Mouse (Mus musculus) forebrain, embryonic 11.5 days (tissue): ENCODE measurements at regions not wholly inside any gene's neighbourhood (a gene's known extent, or its start where the extent isn't known, plus 50 kb on each side); places are given as distances from the start of the nearest gene placed in this dataset.

ENCODE experiments used
- ATAC-seq: fragments of 200-750 bp; cut with Nextera tagmentation; replicated peaks from 2 replicates; pipeline ENCODE4 v1.8.0; 2017; ENCODE audit warnings: moderate TSS enrichment; ENCODE audit not compliant: low FRiP score
- DNase-seq: peaks from one replicate; pipeline ENCODE4 v3.0.0-alpha.2; 2017; ENCODE audit warnings: low spot score
- H3K27ac ChIP-seq: fragments of 300-500 bp; sonication (generic); 2 replicates; pipeline ENCODE4 v1.5.1; 2014; ENCODE audit warnings: low read depth, low read length
- H3K27me3 ChIP-seq: fragments of 300-500 bp; sonication (generic); 2 replicates; pipeline ENCODE4 v1.6.1; 2014; ENCODE audit warnings: mild to moderate bottlenecking, low read length, mixed read lengths; ENCODE audit not compliant: control insufficient read depth, insufficient read depth
- H3K36me3 ChIP-seq: fragments of 300-500 bp; sonication (generic); 2 replicates; pipeline ENCODE4 v1.6.1; 2014; ENCODE audit warnings: mild to moderate bottlenecking, low read length, moderate library complexity, mixed read lengths; ENCODE audit not compliant: control insufficient read depth, insufficient read depth
- H3K4me1 ChIP-seq: fragments of 300-500 bp; sonication (generic); replicated peaks from 2 replicates; pipeline ENCODE4 v1.6.1; 2014; ENCODE audit warnings: low read length, mixed read lengths; ENCODE audit not compliant: control insufficient read depth, insufficient read depth
- H3K4me2 ChIP-seq: fragments of 300-500 bp; sonication (generic); 2 replicates; pipeline ENCODE4 v1.6.1; 2014; ENCODE audit warnings: low read depth, mild to moderate bottlenecking, low read length, moderate library complexity, mixed read lengths; ENCODE audit not compliant: severe bottlenecking
- H3K4me3 ChIP-seq: fragments of 300-500 bp; sonication (generic); 2 replicates; pipeline ENCODE4 v1.5.1; 2014; ENCODE audit warnings: low read depth, low read length
- H3K9ac ChIP-seq: fragments of 300-500 bp; sonication (generic); 2 replicates; pipeline ENCODE4 v1.6.1; 2014; ENCODE audit warnings: low read length
- H3K9me3 ChIP-seq: fragments of 300-500 bp; sonication (generic); 2 replicates; pipeline ENCODE4 v1.6.1; 2016; ENCODE audit warnings: low read length, mixed read lengths; ENCODE audit not compliant: control insufficient read depth
- WGBS: fragments of 180-500 bp; shearing (Covaris S2); extraction: QIAGEN DNeasy Blood & Tissue Kit; methylation state at CpG from one replicate; pipeline ENCODE4 v1.1.7; 2014; 5-methylcytosine and 5-hydroxymethylcytosine counted together

- no peak for ATAC-seq
- 73% methylated on average over 10 of the region's 10 CpGs for WGBS
- Histone ChIP-seq H3K4me2 (no peak overlapping the region), H3K36me3 (no peaks in the 10 kb centered on the region), H3K9ac (no peak overlapping the region), H3K27ac (no peak overlapping the region), H3K4me3 (no peak overlapping the region), H3K9me3 (no peaks in the 10 kb centered on the region), H3K27me3 (no peaks in the 10 kb centered on the region), H3K4me1 (no peaks in the 10 kb centered on the region; the same call in 1 of the 2 replicates)
- no peak for DNase-seq
Observed at GRCm38 (mm10) chr7:72751501-72751917, 445.1 kb upstream of the Mctp2 start.

GRCm38 (mm10) chr7:72753053-72753559, 446.7 kb upstream of the Mctp2 start:
- ATAC-seq (no peak), DNase-seq (no peak)
- no peaks in the 10 kb centered on the region for H3K36me3 ChIP-seq
- no peak overlapping the region for H3K4me2 ChIP-seq
- H3K4me3 ChIP-seq = no peak overlapping the region
- H3K4me1 ChIP-seq = no peaks in the 10 kb centered on the region; the same call in 1 of the 2 replicates
- H3K27ac ChIP-seq = no peak overlapping the region
- no peaks in the 10 kb centered on the region for H3K9me3 ChIP-seq
- no peak overlapping the region for H3K9ac ChIP-seq
- 43% methylated on average over 3 of the region's 3 CpGs for WGBS
- no peaks in the 10 kb centered on the region for H3K27me3 ChIP-seq

GRCm38 (mm10) chr7:72762711-72763110, 456.3 kb upstream of the Mctp2 start:
- no peak overlapping the region for H3K27ac ChIP-seq
- H3K4me2 ChIP-seq = no peak overlapping the region
- H3K36me3 ChIP-seq = no peaks in the 10 kb centered on the region
- DNase-seq (no peak), ATAC-seq (no peak)
- H3K27me3 ChIP-seq = no peaks in the 10 kb centered on the region
- no peak overlapping the region for H3K4me3 ChIP-seq
- 78% methylated on average over 1 of the region's 1 CpGs for WGBS
- no peaks in the 10 kb centered on the region for H3K9me3 ChIP-seq
- no peak overlapping the region for H3K9ac ChIP-seq
- H3K4me1 ChIP-seq = no peaks in the 10 kb centered on the region

GRCm38 (mm10) chr7:72768705-72769104, 462.3 kb upstream of the Mctp2 start:
- no peaks in the 10 kb centered on the region for H3K36me3 ChIP-seq
- ATAC-seq (no peak), DNase-seq (no peak)
- no peaks in the 10 kb centered on the region for H3K4me1 ChIP-seq
- H3K9ac ChIP-seq = no peak overlapping the region
- no peak overlapping the region for H3K4me2 ChIP-seq
- no peaks in the 10 kb centered on the region for H3K27me3 ChIP-seq
- no peak overlapping the region for H3K4me3 ChIP-seq
- 90% methylated on average over 4 of the region's 4 CpGs for WGBS
- no peak overlapping the region for H3K27ac ChIP-seq
- H3K9me3 ChIP-seq = no peaks in the 10 kb centered on the region

- WGBS = 51% methylated on average over 3 of the region's 3 CpGs
- DNase-seq (no peak), ATAC-seq (peak; percentile 76)
- Histone ChIP-seq H3K4me1 (no peaks in the 10 kb centered on the region), H3K36me3 (no peaks in the 10 kb centered on the region), H3K27ac (no peak overlapping the region), H3K9me3 (no peaks in the 10 kb centered on the region), H3K4me3 (no peak overlapping the region), H3K27me3 (no peaks in the 10 kb centered on the region), H3K9ac (no peak overlapping the region), H3K4me2 (no peak overlapping the region)
Observed at GRCm38 (mm10) chr7:72774031-72774770, 467.8 kb upstream of the Mctp2 start.

GRCm38 (mm10) chr7:72774771-72775119, 468.3 kb upstream of the Mctp2 start:
- H3K27me3 ChIP-seq = no peaks in the 10 kb centered on the region
- H3K4me2 ChIP-seq = no peak overlapping the region
- DNase-seq (no peak), ATAC-seq (no peak; the same call in 1 of the 2 replicates)
- no peak overlapping the region for H3K27ac ChIP-seq
- no peaks in the 10 kb centered on the region for H3K4me1 ChIP-seq
- no peaks in the 10 kb centered on the region for H3K36me3 ChIP-seq
- H3K9me3 ChIP-seq = no peaks in the 10 kb centered on the region
- WGBS = 52% methylated on average over 3 of the region's 3 CpGs
- no peak overlapping the region for H3K4me3 ChIP-seq
- H3K9ac ChIP-seq = no peak overlapping the region

GRCm38 (mm10) chr7:72787306-72787705, 480.9 kb upstream of the Mctp2 start:
- H3K4me3 ChIP-seq = no peak overlapping the region
- H3K4me1 ChIP-seq = no peaks in the 10 kb centered on the region
- 88% methylated on average over 1 of the region's 1 CpGs for WGBS
- no peaks in the 10 kb centered on the region for H3K36me3 ChIP-seq
- ATAC-seq = no peak
- no peak overlapping the region for H3K9ac ChIP-seq
- DNase-seq = no peak
- no peaks in the 10 kb centered on the region for H3K27me3 ChIP-seq
- no peak overlapping the region for H3K27ac ChIP-seq
- H3K4me2 ChIP-seq = no peak overlapping the region
- H3K9me3 ChIP-seq = no peaks in the 10 kb centered on the region

GRCm38 (mm10) chr7:72788261-72788660, 481.9 kb upstream of the Mctp2 start:
- Histone ChIP-seq H3K27me3 (no peaks in the 10 kb centered on the region), H3K4me1 (no peaks in the 10 kb centered on the region), H3K27ac (no peak overlapping the region), H3K9ac (no peak overlapping the region), H3K4me3 (no peak overlapping the region), H3K9me3 (no peaks in the 10 kb centered on the region), H3K4me2 (no peak overlapping the region), H3K36me3 (no peaks in the 10 kb centered on the region)
- ATAC-seq (no peak), DNase-seq (no peak)
- 71% methylated on average over 2 of the region's 2 CpGs for WGBS

GRCm38 (mm10) chr7:72822142-72822541, 515.7 kb upstream of the Mctp2 start:
- no peak overlapping the region for H3K27ac ChIP-seq
- H3K27me3 ChIP-seq = no peaks in the 10 kb centered on the region
- H3K9me3 ChIP-seq = no peaks in the 10 kb centered on the region
- H3K36me3 ChIP-seq = no peaks in the 10 kb centered on the region
- no peak overlapping the region for H3K4me2 ChIP-seq
- no peak overlapping the region for H3K9ac ChIP-seq
- no peaks in the 10 kb centered on the region for H3K4me1 ChIP-seq
- DNase-seq (no peak), ATAC-seq (no peak)
- 77% methylated on average over 3 of the region's 3 CpGs for WGBS
- no peak overlapping the region for H3K4me3 ChIP-seq
